Mouse (Mus musculus) stomach, postnatal 0 days (tissue): Measurements from ENCODE around the gene Col27a1. TPM values are rescaled to one million over a fixed set of nuclear protein-coding genes. Genes with fewer than 3 reads are reported as not detected.

ENCODE experiments used
- ATAC-seq: fragments of 200-750 bp; cut with Nextera tagmentation; 2 replicates; pipeline ENCODE4 v1.8.0; 2017; ENCODE audit not compliant: low FRiP score, low TSS enrichment
- DNase-seq: peaks from one replicate; pipeline ENCODE4 v3.0.0-alpha.2; 2016; ENCODE audit warnings: low spot score
- H3K27ac ChIP-seq: fragments of 300-500 bp; sonication (generic); replicated peaks from 2 replicates; pipeline ENCODE4 v1.5.1; 2014; ENCODE audit warnings: mild to moderate bottlenecking, control low read depth
- H3K27me3 ChIP-seq: fragments of 300-500 bp; sonication (generic); 2 replicates; pipeline ENCODE4 v1.6.1; 2014; ENCODE audit warnings: low read length; ENCODE audit not compliant: control insufficient read depth, insufficient read depth
- H3K36me3 ChIP-seq: fragments of 300-500 bp; sonication (generic); 2 replicates; pipeline ENCODE4 v1.6.1; 2014; ENCODE audit warnings: low read length, mixed read lengths; ENCODE audit not compliant: control insufficient read depth, insufficient read depth
- H3K4me1 ChIP-seq: fragments of 300-500 bp; sonication (generic); replicated peaks from 2 replicates; pipeline ENCODE4 v1.6.1; 2014; ENCODE audit warnings: antibody characterized with exemption; ENCODE audit not compliant: control insufficient read depth, insufficient read depth
- H3K4me2 ChIP-seq: fragments of 300-500 bp; sonication (generic); replicated peaks from 2 replicates; pipeline ENCODE4 v1.6.1; 2014; ENCODE audit warnings: low read depth, mild to moderate bottlenecking, control low read depth, moderate library complexity
- H3K4me3 ChIP-seq: fragments of 300-500 bp; sonication (generic); 2 replicates; pipeline ENCODE4 v1.5.1; 2014; ENCODE audit warnings: low read depth, low read length, control low read depth
- H3K9ac ChIP-seq: fragments of 300-500 bp; sonication (generic); 2 replicates; pipeline ENCODE4 v1.6.1; 2014; ENCODE audit warnings: mild to moderate bottlenecking, low read length, control low read depth, mixed read lengths
- H3K9me3 ChIP-seq: fragments of 300-500 bp; sonication (generic); 2 replicates; pipeline ENCODE4 v1.6.1; 2016; ENCODE audit warnings: low read length; ENCODE audit not compliant: control insufficient read depth
- CTCF ChIP-seq: IDR thresholded peaks from 2 replicates; pipeline ENCODE4 v1.5.1; 2016; ENCODE audit warnings: antibody characterized with exemption, low read depth, mild to moderate bottlenecking, moderate library complexity
- EP300 ChIP-seq: optimal IDR thresholded peaks from 2 replicates; pipeline ENCODE3; 2016; ENCODE audit warnings: antibody characterized with exemption
- WGBS: fragments of 180-500 bp; shearing (Covaris S2); extraction: QIAGEN DNeasy Blood & Tissue Kit; methylation state at CpG from one replicate; pipeline ENCODE4 v1.1.7; 2014; 5-methylcytosine and 5-hydroxymethylcytosine counted together
- polyA plus RNA-seq: library from polyadenylated mRNA; unstranded; fragments of >200 nt; fragmentation: Nextera tagmentation; extraction: Ambion mirVana; gene quantifications from 2 replicates; pipeline ENCODE4 v1.2.1, GENCODE M21; 2015

Col27a1 gene
- polyA plus RNA-seq, 1 experiment from 2014 or later: 5.3 TPM

DNA sequence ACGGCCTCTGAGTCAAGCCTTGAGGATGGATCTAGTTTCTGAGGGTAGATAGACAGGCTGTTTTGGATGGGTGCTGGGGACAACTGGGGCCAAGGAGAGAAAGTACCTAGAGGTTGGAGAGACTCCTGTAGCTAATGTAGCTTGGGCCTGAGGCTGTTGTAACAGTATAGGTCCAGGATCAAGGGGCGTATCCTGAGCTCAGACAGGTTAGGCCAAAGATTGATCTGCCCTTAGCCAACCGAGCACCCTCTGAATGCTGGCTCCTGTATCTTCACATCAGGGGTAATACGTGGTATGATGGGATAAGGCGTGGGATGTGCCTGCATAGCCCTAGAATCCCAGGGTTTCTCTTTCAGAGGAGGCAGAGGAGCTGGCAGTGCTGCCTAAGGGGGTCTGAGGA lies 21.0 kb downstream of the Col27a1 start:
- Histone ChIP-seq H3K36me3 (peaks cover 2% of the 10 kb centered on the region; the same call in 1 of the 2 replicates), H3K27ac (no peak overlapping the region; the same call in 1 of the 2 replicates)

DNA sequence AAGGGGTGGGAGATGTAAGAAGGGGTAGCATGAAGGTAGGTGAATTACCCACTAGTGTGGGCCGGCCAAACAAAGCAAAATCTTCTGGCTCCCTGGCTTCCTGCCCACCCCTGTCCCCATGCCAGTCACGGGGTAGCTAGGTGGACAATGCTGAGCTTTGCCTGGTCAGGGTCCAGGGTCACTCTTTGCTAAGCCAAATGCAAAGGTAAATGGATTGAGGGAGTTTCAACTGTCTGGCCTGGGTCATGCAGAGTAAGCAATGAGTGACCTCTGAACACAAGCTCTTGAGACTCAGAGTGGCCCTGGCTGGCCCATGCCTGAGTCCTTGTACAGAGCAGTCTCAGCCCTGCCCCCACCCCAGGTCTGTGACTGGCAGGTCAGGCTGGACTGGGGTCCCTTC lies 22.4 kb downstream of the Col27a1 start:
- H3K4me2 ChIP-seq: no peak overlapping the region
- ATAC-seq (no peak), DNase-seq (no peak)
- no peak overlapping the region for H3K27ac ChIP-seq
- H3K4me3 ChIP-seq: no peak overlapping the region
- peaks cover 10% of the 10 kb centered on the region for H3K4me1 ChIP-seq
- H3K27me3 ChIP-seq: no peaks in the 10 kb centered on the region
- H3K9me3 ChIP-seq: no peaks in the 10 kb centered on the region
- 54% methylated on average over 2 of the region's 2 CpGs for WGBS
- no peak for TF ChIP-seq EP300
- TF ChIP-seq CTCF: no peak
- H3K36me3 ChIP-seq: peaks cover 2% of the 10 kb centered on the region; the same call in 1 of the 2 replicates
- no peak overlapping the region for H3K9ac ChIP-seq

More for the DNA sequence above, 21.0 kb downstream of the Col27a1 start:
- no peak overlapping the region for H3K4me2 ChIP-seq
- H3K4me1 ChIP-seq: peaks cover 10% of the 10 kb centered on the region
- ATAC-seq (no peak), DNase-seq (no peak)
- no peak overlapping the region for H3K4me3 ChIP-seq
- H3K27me3 ChIP-seq: no peaks in the 10 kb centered on the region
- H3K9ac ChIP-seq: no peak overlapping the region; the same call in 1 of the 2 replicates
- WGBS: 89% methylated on average over 5 of the region's 5 CpGs
- TF ChIP-seq CTCF (no peak), EP300 (no peak)
- no peaks in the 10 kb centered on the region for H3K9me3 ChIP-seq

DNA sequence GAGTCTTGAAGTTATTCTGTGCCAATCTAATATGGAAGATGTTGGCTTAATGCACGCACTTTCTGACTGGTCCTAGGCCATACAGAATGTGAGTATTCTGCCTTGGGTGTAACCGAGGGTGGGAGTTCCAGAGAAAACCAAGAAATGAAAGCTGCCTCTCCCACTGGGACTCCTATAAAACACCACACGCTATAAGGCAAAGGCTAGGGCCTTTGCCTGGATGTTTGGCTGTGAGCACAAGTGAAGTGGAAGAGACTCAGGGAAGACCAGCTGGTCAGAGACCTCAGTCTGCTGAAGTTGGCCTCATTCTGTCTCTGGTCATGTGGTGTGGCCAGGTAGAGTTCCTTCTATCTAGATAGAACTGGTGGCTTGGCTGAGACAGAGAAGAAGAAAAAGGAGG lies 23.4 kb downstream of the Col27a1 start:
- Histone ChIP-seq H3K9me3 (no peaks in the 10 kb centered on the region), H3K27me3 (no peaks in the 10 kb centered on the region), H3K4me3 (no peak overlapping the region), H3K27ac (no peak overlapping the region), H3K36me3 (peaks cover 2% of the 10 kb centered on the region; the same call in 1 of the 2 replicates), H3K4me1 (peaks cover 8% of the 10 kb centered on the region), H3K9ac (no peak overlapping the region), H3K4me2 (no peak overlapping the region)
- no peak for ATAC-seq
- no peak for DNase-seq
- WGBS: 74% methylated on average over 3 of the region's 3 CpGs
- TF ChIP-seq CTCF (no peak), EP300 (no peak)

DNA sequence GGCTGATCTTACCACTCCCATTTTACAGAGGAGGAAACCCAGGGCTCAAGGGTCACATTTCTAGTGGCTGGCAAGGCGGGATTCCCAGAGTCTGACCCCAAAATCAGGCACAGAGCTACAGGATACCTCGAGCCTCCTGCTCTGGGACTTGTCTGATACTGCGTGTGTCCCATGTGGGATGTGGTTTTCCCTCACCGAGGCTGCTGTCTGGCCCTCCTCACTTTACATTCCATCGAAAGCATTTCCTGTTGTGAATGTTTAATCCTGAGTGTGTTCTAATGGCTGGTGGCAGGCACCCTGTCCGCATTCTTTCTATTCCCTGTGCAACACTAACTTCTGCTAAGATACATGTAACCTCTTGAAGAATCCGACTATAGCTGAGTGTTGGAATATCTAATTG lies 24.3 kb downstream of the Col27a1 start:
- TF ChIP-seq CTCF (no peak), EP300 (no peak)

DNA sequence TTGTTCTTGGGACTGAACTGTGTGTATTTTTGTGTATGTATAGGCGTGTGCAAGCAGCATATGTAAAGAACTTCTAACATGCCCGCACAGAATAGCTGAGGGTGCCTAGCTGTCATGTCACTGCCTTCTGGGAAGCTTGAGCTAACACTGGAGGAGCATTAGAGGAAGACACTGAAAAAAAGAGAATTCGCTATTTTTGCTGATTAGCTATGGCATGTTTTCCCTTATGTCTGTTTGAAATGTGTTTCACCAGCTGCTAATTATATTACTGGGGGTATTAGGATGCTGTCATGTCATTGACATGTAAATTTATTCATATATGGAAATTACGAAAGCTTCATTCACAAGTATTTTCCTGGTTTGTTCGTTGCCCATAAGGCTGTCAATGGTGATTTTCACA lies 24.9 kb downstream of the Col27a1 start:
- H3K27ac ChIP-seq: no peak overlapping the region
- peaks cover 3% of the 10 kb centered on the region; the same call in 1 of the 2 replicates for H3K4me1 ChIP-seq
- peaks cover 2% of the 10 kb centered on the region; the same call in 1 of the 2 replicates for H3K36me3 ChIP-seq
- no peak overlapping the region for H3K4me3 ChIP-seq
- 79% methylated on average over 5 of the region's 5 CpGs for WGBS
- H3K4me2 ChIP-seq: no peak overlapping the region
- H3K9me3 ChIP-seq: no peaks in the 10 kb centered on the region
- DNase-seq (no peak), ATAC-seq (no peak)
- TF ChIP-seq CTCF: no peak
- TF ChIP-seq EP300: no peak
- no peak overlapping the region for H3K9ac ChIP-seq
- H3K27me3 ChIP-seq: no peaks in the 10 kb centered on the region

More for the DNA sequence above, 24.3 kb downstream of the Col27a1 start:
- Histone ChIP-seq H3K36me3 (peaks cover 2% of the 10 kb centered on the region; the same call in 1 of the 2 replicates), H3K9me3 (no peaks in the 10 kb centered on the region), H3K4me2 (no peak overlapping the region), H3K4me1 (peaks cover 3% of the 10 kb centered on the region), H3K27me3 (no peaks in the 10 kb centered on the region), H3K27ac (no peak overlapping the region), H3K9ac (no peak overlapping the region), H3K4me3 (no peak overlapping the region)
- 33% methylated on average over 7 of the region's 7 CpGs for WGBS
- DNase-seq (no peak), ATAC-seq (no peak)

DNA sequence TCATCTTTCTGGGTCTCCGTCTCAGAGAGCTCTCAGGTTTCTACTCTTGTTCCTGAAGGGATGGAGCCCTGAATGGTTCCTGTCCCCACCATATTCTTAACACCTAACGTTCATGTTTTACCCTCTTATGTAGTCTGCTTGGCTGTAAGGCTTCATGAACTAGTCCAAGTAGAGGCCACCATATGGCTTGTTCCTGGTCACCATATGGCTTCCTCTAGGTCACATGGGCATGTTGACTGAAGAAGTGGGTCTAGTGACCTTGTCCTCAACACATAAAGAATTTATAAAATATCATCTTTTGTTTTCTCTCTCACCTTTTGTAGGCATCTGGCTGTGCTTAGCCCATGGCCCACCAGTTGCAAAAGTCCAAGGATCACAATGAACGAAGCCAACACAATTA lies 27.2 kb downstream of the Col27a1 start:
- Histone ChIP-seq H3K27me3 (no peaks in the 10 kb centered on the region), H3K9me3 (no peaks in the 10 kb centered on the region), H3K27ac (no peak overlapping the region), H3K4me3 (no peak overlapping the region), H3K9ac (no peak overlapping the region), H3K4me2 (no peak overlapping the region), H3K4me1 (no peaks in the 10 kb centered on the region), H3K36me3 (peaks cover 2% of the 10 kb centered on the region; the same call in 1 of the 2 replicates)
- no peak for ATAC-seq
- no peak for TF ChIP-seq EP300
- no peak for TF ChIP-seq CTCF
- no peak for DNase-seq
- WGBS: 89% methylated on average over 3 of the region's 3 CpGs
